Mouse (Mus musculus): ENCODE results near the gene Sart1. TPM values are rescaled to one million over a fixed set of nuclear protein-coding genes. Genes with fewer than 3 reads are reported as not detected.
"Not testable (repeated sequence)": the region's sequence is repeated elsewhere in the genome, so short reads cannot be mapped to it uniquely, and the experiment has no call there.

The Sart1 gene
- total RNA-seq, 2 experiments from 2014 or later = 36.5 to 38.8 TPM

DNA sequence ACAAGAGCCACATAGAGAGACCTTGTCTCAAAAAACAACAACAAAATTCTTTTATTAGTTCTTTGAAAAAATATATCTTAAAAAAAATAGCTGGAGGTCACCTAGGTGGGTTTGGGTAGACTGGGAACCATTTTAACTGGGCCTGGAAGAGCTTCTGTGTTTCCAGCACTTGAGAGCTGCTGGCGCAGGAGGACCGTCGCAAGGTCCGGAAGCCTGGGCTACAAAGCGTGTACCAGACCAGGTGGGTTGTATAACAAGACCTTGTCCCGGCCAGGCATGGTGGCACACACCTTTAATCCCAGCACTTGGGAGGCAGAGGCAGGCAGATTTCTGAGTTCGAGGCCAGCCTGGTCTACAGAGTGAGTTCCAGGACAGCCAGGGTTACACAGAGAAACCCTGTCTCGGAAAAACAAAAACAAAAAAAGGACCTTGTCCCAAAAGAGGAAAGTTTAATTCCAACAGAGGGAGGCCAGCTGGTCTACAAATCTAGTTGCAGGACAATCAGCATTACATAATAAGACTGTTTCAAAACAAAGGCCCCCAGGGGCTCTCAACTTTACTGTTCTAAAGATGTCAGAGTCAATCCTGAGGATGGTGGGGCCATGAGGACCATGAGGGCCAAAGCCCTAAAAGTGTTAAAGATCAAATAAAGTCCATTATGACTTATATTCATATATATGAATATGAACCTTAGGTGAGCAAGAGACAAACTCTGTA is 30.4 kb upstream of the Sart1 start:
- DNase-seq (ENCODE audit: low spot score) = peak; percentile 43

GRCm38 (mm10) chr19:5414534-5414957 is 26.0 kb upstream of the Sart1 start:
- DNase-seq (ENCODE audit: low spot score) = peak; percentile 80

DNA sequence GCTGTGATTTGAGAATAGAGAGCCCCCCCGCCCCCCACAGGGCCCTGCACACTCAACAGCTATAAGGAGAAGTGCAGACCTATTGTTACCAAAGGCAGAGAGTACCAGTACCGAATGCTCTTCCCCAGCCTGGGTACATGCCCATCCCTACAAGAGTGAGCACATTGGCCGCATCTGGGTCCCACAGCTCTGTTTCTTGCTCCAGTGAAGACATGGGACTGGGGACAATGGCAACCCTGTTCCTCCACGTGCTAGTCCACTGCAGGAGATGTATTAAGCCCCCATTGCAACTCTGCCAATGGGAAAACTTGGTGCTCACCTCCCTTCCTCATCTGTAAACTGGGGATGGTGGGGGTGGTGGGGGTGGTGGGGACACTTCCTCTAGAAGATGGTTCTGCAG is 25.3 kb upstream of the Sart1 start:
- DNase-seq (ENCODE audit: low spot score) = no peak

DNA sequence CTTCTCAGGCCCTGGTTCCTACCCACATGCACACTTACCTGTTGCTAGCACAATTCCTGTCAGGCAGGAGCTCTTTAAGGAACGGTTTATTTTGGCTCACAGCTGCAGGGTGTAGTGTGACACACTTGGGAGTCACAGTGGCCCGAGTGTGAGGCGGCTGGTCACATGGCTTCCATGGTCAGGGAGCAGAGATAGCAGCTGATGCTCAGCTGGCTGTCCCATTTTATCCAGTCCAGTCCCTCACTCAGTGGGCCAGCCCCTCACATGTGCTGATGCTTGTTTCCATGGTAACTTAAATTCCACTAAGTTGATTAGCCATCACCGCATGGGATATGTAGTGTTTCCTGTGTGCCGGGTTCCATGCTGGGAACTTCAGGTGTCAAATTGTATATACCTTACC is 23.5 kb upstream of the Sart1 start:
- DNase-seq (ENCODE audit: low spot score) = peak; percentile 78

- DNase-seq (ENCODE audit: low spot score) = no peak
These were observed 22.1 kb upstream of the Sart1 start for GRCm38 (mm10) chr19:5410641-5411040.

GRCm38 (mm10) chr19:5409068-5409467 is 20.6 kb upstream of the Sart1 start:
- no peak for DNase-seq (ENCODE audit: low spot score)

DNA sequence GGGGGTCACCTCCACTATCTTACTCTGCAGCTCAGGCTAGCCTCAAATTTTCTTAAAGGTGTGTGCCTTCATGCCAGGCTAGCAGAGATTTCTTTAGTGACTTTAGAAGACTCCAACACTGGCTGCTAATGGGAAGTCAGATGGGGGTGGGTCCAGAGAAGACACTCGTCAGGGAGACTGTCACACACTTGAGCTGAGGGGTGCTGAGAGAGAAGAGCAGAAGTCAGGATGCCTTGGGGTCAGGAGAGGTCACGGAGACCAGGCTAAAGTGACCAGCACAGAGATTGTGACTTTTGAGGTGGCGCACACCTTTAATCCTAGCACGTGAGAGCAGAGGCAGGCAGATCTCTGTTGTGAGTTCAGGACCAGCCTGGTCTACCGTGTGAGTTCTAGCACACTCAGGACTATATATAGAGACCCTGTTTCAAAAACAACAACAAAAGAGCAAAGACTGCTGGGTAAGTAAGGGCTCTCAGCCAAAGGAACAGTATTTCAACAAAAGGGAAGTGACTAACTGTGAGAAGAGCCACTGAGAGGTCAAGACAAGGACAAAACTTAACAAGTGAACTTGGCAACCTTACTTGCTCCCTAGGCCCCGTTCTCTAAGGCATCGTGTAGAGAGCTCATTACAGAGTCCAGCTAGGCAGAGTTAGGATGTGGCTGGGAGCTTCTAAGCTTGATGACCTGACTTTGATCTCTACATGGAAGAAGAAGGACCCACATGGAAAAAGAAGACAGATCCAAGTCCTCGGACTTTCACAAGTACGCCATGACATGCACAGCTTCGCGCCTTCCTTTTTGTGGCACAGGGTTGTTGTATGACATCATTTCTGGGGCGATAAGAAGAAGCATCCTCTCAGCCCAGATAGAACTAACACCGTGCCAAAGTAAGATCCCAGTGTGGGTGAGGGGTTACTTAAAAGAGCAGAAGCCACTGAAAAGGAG is 19.8 kb upstream of the Sart1 start:
- DNase-seq (ENCODE audit: low spot score) = peak; percentile 34

- DNase-seq (ENCODE audit: low spot score) = peak; percentile 81
These were observed 18.6 kb upstream of the Sart1 start for GRCm38 (mm10) chr19:5407133-5407532.

DNA sequence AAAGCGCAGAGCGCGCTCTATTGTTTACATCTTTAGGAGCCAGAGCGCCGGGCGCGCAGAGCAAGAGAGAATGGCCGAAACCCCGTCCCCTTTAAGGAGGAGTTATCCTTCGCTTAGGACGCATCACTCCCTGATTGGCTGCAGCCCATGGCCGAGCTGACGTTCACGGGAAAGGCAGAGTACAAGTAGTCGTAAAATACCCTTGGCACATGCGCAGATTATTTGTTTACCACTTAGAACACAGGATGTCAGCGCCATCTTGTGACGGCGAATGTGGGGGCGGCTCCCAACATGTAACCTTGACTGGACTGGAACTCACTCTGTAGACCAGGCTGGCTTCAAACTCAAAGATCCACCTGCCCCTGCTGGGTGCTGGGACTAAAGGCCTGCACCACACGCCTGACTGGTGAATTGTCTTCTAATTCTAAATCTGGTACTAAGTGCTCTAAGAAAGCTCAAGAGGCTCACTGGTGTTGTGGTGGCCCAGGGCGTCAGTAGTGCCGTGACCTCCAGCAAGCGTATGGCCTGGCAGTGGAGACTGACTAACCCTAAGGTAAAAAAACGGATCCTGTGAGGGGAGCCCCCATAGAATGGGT is 18.1 kb upstream of the Sart1 start:
- peak; percentile 50 for DNase-seq (ENCODE audit: low spot score)

- DNase-seq (ENCODE audit: low spot score) = no peak
These were observed 17.4 kb upstream of the Sart1 start for GRCm38 (mm10) chr19:5405924-5406323.

GRCm38 (mm10) chr19:5402293-5402692 is 13.8 kb upstream of the Sart1 start, which contains the start of gene Tsga10ip:
Tsga10ip (minus strand) TSS chr19:5402526.
- no peak for DNase-seq (ENCODE audit: low spot score)

GRCm38 (mm10) chr19:5401073-5401472 is 12.6 kb upstream of the Sart1 start:
- not testable (repeated sequence) for DNase-seq (ENCODE audit: low spot score)

DNA sequence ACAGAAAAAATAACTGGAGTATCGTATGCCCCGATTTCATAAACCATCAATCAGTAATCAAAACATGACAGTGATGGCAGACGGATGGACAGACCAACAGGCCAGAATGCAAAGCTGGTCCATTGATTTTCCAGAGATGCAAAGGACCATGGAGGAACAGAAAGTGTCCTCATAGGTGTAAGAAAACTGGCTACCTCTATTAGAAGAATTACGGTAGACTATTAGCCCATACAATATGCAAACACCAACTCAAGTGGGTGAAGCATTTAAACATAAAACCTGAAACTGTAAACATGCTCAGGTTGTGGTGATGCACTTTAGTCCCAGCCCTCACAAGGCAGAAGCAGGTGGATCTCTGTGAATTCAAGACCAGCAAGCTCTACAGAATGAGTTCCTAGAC is 6.9 kb upstream of the Sart1 start:
- DNase-seq (ENCODE audit: low spot score) = no peak

DNA sequence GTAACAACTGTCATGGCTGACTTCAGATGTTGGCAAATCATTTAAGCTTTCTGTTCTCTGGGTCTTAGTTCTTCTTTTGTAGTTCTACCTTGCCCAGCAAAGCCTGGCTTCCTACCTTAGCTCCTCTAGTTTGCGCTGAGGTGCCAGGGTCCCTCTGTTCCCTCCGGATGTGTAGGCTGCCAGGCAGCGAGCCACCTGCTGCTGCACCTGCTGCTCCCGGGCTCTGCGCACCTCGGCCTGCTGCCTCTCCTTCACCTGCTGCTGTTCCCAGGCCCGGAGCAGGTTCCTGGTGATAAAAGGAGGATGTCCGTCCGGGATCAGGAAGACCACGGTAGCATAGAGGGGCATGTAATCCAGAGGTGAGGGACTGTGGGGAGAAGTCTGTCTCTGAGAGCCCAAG is 5.7 kb upstream of the Sart1 start:
- no peak for DNase-seq (ENCODE audit: low spot score)

DNA sequence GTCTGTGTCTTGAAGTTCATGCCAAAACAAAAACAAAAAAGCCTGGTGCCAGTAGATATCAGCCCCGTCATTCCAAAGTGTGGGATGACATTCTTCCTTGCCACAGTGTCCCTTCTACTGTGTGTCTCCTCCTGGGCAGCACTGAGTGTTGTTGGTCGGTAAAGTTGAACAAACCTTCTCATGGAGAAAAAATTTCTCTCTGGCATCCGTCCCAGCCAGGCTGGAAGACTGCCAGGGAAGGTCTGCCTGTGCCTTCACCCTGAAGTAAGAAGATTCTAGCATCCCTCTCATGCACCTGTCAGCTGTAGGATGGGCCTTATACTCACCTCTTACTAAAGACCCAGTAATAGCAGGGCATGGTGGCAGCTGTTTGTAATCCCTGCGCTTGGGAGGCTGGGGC is 4.4 kb upstream of the Sart1 start:
- no peak for DNase-seq (ENCODE audit: low spot score)

DNA sequence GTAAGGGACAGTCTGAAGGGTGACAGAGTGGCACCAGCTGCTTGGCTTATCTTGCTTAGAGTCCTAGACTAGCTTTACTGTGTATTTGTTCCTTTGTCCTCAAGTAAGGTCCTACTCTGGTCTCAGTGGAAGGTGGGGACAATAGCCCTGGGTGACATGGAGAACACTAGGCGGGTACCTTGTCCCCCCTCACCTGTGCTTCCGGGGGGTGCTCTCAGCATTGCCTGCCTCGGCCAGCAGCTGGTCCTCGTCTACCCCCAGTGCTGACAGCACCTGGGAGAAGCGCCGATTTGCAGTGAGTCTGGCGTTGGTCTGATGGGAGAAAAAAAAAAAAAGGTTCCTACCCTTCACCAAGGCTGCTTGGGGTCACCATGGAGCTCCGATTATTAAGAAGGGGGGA is 1.9 kb upstream of the Sart1 start:
- DNase-seq (ENCODE audit: low spot score) = no peak

- DNase-seq (ENCODE audit: low spot score) = no peak
These were observed 1.1 kb upstream of the Sart1 start for GRCm38 (mm10) chr19:5389647-5390046.

GRCm38 (mm10) chr19:5388011-5388441 is 477 bp downstream of the Sart1 start:
- no peak for DNase-seq (ENCODE audit: low spot score)

DNA sequence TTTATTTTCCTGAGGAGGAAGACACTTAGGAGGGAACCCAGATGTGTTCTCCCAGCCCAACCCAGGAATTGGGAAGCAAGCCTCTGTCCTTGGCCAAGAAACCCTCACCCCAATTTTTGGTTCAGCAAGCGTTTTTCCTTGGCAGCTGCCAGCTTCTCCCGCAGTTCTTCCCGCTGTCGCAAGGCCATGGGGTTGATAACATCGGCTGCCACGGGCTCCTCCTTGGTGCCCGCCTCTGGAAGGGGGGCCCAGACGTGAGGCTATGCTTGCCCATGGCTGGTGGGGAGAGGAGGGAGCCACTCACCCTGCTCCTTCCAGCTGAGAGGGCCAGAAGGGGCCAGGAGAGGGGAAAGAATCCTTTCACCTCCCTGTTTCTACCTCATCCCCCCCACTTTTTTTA is 3.8 kb downstream of the Sart1 start:
- DNase-seq (ENCODE audit: low spot score) = no peak

DNA sequence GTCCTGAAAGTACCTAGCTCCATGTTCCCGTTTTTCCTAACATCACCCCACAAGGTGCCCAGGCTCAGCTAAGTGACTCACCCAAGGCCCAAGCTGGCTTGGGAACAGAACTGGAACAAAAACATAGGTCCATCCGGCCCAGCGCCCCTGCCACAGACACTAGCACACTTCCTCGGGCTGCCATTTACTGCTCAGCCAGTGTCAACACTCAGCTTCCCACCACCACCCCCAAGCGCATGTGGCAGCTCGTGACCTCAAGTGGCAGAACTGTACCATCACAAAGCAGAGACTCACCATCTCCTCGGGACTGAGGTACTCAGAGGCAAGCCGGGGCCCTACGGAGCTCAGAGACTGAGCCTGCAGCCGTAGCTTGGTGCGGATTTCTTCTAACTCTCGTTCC is 5.2 kb downstream of the Sart1 start:
- no peak for DNase-seq (ENCODE audit: low spot score)

GRCm38 (mm10) chr19:5377446-5377845 is 11.1 kb downstream of the Sart1 start:
- no peak for DNase-seq (ENCODE audit: low spot score)

DNA sequence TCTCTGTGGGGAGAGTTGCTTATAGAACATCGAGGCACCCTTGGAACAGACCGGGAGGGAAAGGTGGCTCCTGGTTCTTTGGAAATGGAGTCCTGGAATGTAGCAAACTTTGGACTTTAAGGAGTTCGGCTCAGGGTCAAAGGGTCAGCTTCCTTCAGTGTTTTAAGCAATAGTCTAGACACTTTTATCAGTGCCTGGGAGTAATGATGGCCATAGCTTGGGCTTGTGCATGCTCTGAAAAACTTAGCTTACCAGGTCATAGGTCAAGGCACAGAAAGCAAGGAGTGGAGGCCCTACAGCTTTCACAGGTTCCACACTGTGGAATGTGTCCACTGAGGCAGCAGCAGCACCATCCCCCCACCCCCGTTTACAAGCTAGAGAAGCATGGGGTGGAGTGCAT is 13.8 kb downstream of the Sart1 start:
- no peak for DNase-seq (ENCODE audit: low spot score)

All from gastrocnemius, adult 18-20 months (tissue).